Mouse (Mus musculus): ENCODE data around the gene Six5. TPM values are rescaled to one million over a fixed set of nuclear protein-coding genes. Genes with fewer than 3 reads are reported as not detected.
A peak's percentile ranks its signal among the peaks of the same experiment; 100 is the strongest.

The Six5 gene
- total RNA-seq, 2 experiments from 2014 or later = 1.6 to 8.1 TPM

- no peak for ATAC-seq (replicated peaks; ENCODE audit: poor library complexity, severe bottlenecking)
Measured at GRCm38 (mm10) chr7:19075231-19075630, 19.2 kb upstream of the Six5 start.

- ATAC-seq (replicated peaks; ENCODE audit: poor library complexity, severe bottlenecking) = peak; percentile 78
Measured at GRCm38 (mm10) chr7:19075723-19076585, 18.4 kb upstream of the Six5 start, which contains the start of gene Dmwd. Gene Dmwd (plus strand): TSS chr7:19076227.

- ATAC-seq (replicated peaks; ENCODE audit: poor library complexity, severe bottlenecking) = no peak
Measured at GRCm38 (mm10) chr7:19076586-19076991, 17.8 kb upstream of the Six5 start.

- peak; percentile 80 for ATAC-seq (replicated peaks; ENCODE audit: poor library complexity, severe bottlenecking)
Measured at GRCm38 (mm10) chr7:19077761-19078160, 16.6 kb upstream of the Six5 start.

GRCm38 (mm10) chr7:19078732-19079131 lies 15.7 kb upstream of the Six5 start:
- ATAC-seq (replicated peaks; ENCODE audit: poor library complexity, severe bottlenecking) = no peak

GRCm38 (mm10) chr7:19080451-19080950 lies 13.9 kb upstream of the Six5 start:
- no peak for ATAC-seq (replicated peaks; ENCODE audit: poor library complexity, severe bottlenecking)

- no peak for ATAC-seq (replicated peaks; ENCODE audit: poor library complexity, severe bottlenecking)
Measured at GRCm38 (mm10) chr7:19082171-19082570, 12.2 kb upstream of the Six5 start.

GRCm38 (mm10) chr7:19083096-19083495 lies 11.3 kb upstream of the Six5 start:
- no peak for ATAC-seq (replicated peaks; ENCODE audit: poor library complexity, severe bottlenecking)

GRCm38 (mm10) chr7:19083701-19084100 lies 10.7 kb upstream of the Six5 start, which contains the start of gene Dmpk:
Gene Dmpk (plus strand): TSS chr7:19083849.
- ATAC-seq (replicated peaks; ENCODE audit: poor library complexity, severe bottlenecking) = no peak

GRCm38 (mm10) chr7:19084277-19084771 lies 10.1 kb upstream of the Six5 start:
- peak; percentile 75 for ATAC-seq (replicated peaks; ENCODE audit: poor library complexity, severe bottlenecking)

- no peak for ATAC-seq (replicated peaks; ENCODE audit: poor library complexity, severe bottlenecking)
Measured at GRCm38 (mm10) chr7:19084921-19085473, 9.4 kb upstream of the Six5 start.

- ATAC-seq (replicated peaks; ENCODE audit: poor library complexity, severe bottlenecking) = no peak
Measured at GRCm38 (mm10) chr7:19085495-19085894, 8.9 kb upstream of the Six5 start.

- peak; percentile 60 for ATAC-seq (replicated peaks; ENCODE audit: poor library complexity, severe bottlenecking)
Measured at GRCm38 (mm10) chr7:19086042-19086441, 8.4 kb upstream of the Six5 start.

- no peak for ATAC-seq (replicated peaks; ENCODE audit: poor library complexity, severe bottlenecking)
Measured at GRCm38 (mm10) chr7:19086760-19087159, 7.6 kb upstream of the Six5 start.

- ATAC-seq (replicated peaks; ENCODE audit: poor library complexity, severe bottlenecking) = peak; percentile 24; the same call in 1 of the 2 replicates
Measured at GRCm38 (mm10) chr7:19088813-19089212, 5.6 kb upstream of the Six5 start.

GRCm38 (mm10) chr7:19091913-19092312 lies 2.5 kb upstream of the Six5 start:
- ATAC-seq (replicated peaks; ENCODE audit: poor library complexity, severe bottlenecking) = no peak

GRCm38 (mm10) chr7:19092381-19093173 lies 1.8 kb upstream of the Six5 start:
- no peak for ATAC-seq (replicated peaks; ENCODE audit: poor library complexity, severe bottlenecking)

- ATAC-seq (replicated peaks; ENCODE audit: poor library complexity, severe bottlenecking) = peak; percentile 59
Measured at GRCm38 (mm10) chr7:19093174-19093521, 1.2 kb upstream of the Six5 start.

GRCm38 (mm10) chr7:19093537-19094385 lies 633 bp upstream of the Six5 start:
- peak; percentile 67 for ATAC-seq (replicated peaks; ENCODE audit: poor library complexity, severe bottlenecking)

Measured in granulocyte monocyte progenitor cell, adult 5-6 weeks (primary cell).